Mouse (Mus musculus): ENCODE results near the gene Olfr96. TPM values are rescaled to one million over a fixed set of nuclear protein-coding genes. Genes with fewer than 3 reads are reported as not detected.

Olfr96 gene
- polyA plus RNA-seq, 1 experiment: not detected

DNA sequence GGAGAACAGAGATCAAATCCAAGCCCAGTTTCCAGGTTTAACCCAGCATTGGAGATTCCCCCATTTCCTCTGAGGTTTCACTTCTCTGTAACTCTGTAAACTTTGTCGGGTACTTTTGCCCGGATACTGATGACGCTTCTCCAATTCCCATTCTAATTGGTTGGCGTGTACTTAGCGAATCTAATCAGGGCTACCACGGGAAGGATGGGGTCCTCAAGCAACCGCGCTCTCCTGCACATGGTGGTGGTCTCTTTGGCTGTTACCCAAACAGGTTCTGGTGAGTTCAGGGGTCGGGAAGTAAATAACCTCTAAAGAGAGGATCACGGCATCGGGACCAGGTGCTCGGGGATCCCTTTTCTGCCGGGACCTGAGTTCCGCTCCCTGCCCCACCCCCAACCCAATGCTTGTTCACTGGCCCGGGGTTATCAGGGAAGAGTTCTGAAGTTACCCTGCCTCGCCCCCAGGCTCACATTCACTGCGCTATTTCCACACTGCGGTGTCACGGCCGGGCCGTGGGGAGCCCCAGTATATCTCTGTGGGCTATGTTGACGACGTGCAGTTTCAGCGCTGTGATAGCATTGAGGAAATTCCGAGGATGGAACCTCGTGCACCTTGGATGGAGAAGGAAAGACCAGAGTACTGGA, 50.2 kb downstream of the Olfr96 start, which contains the start of gene H2-M3:
H2-M3 (plus strand) TSS at position 163 of the 644 bp plus-strand sequence.
- H3K4me3 ChIP-seq: peak within 1 kb of the TSS; percentile 37
- peak within 1 kb of the TSS; percentile 79 for H3K4me2 ChIP-seq (ENCODE audit: low read depth)
- no peaks in the 10 kb centered on the region for H3K36me3 ChIP-seq (ENCODE audit: control insufficient read depth, insufficient read depth)
- TF ChIP-seq REST (IDR thresholded peaks at IDR 0.05; ENCODE audit: insufficient read depth, insufficient read length): no peak
- no peaks in the 10 kb centered on the region for H3K27me3 ChIP-seq (ENCODE audit: control insufficient read depth, insufficient read depth, insufficient read length)
- H3K79me2 ChIP-seq (ENCODE audit: control insufficient read depth, insufficient read depth): no peaks in the 10 kb centered on the region
- no peak within 1 kb of the TSS for H3ac ChIP-seq (ENCODE audit: control insufficient read depth, insufficient read length)

DNA sequence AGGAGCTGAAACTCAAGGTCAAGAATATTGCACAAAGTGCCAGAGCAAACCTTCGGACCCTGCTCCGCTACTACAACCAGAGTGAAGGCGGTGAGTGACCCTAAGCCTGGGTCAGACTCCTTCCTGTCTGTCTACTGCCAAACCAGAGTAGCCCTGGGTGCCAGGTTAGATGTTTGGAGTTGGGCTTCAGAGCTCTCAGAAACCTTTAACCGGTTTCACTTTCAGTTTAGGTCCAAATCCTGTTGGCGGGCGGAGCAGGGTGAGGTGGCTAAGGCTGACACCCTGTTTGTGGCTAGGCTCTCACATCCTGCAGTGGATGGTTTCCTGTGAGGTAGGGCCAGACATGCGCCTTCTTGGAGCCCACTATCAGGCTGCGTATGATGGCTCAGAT, 50.8 kb downstream of the Olfr96 start:
- peak overlapping the region; percentile 79 for H3K4me2 ChIP-seq (ENCODE audit: low read depth)
- H3K27me3 ChIP-seq (ENCODE audit: control insufficient read depth, insufficient read depth, insufficient read length): no peaks in the 10 kb centered on the region
- TF ChIP-seq POLR2A (IDR thresholded peaks at IDR 0.05; ENCODE audit: insufficient read length, low read depth) (no peak), REST (IDR thresholded peaks at IDR 0.05; ENCODE audit: insufficient read depth, insufficient read length) (no peak)
- no peaks in the 10 kb centered on the region for H3K79me2 ChIP-seq (ENCODE audit: control insufficient read depth, insufficient read depth)
- H3K4me3 ChIP-seq: peak overlapping the region; percentile 37
- no peaks in the 10 kb centered on the region for H3K36me3 ChIP-seq (ENCODE audit: control insufficient read depth, insufficient read depth)
- no peak overlapping the region for H3ac ChIP-seq (ENCODE audit: control insufficient read depth, insufficient read length)

DNA sequence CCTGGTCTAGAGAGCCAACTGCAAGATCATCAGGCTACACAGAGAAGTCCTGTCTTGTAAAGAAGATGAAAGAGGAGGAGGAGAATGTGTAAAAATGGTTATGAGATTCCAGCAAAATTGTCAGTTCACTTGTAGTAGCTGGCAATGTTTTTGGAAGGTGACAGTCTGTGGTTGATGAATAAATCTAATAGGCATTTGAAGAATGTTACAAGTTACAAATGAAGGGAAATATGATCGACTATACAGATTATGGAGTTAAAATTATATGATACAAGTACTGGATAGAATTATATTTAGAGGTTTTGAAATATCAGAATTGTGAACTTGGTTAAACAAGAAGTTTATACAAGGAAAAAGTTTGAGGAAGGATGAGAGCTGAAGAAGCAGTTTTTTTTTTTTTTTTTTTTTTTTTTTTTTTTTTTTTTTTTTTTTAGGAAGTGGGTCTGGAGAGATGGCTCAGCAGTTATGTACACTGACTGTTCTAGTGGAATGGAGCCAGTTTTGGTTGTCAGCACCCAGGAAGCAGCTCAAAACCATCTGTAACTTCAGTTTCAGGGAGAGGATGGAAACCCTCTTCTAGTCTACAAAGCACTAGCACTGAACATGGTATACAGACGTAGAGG, 55.8 kb downstream of the Olfr96 start:
- H3K36me3 ChIP-seq (ENCODE audit: control insufficient read depth, insufficient read depth): no peaks in the 10 kb centered on the region
- no peak overlapping the region for H3K4me2 ChIP-seq (ENCODE audit: low read depth)
- no peaks in the 10 kb centered on the region for H3K79me2 ChIP-seq (ENCODE audit: control insufficient read depth, insufficient read depth)
- H3ac ChIP-seq (ENCODE audit: control insufficient read depth, insufficient read length): no peak overlapping the region
- H3K4me3 ChIP-seq: no peak overlapping the region
- H3K27me3 ChIP-seq (ENCODE audit: control insufficient read depth, insufficient read depth, insufficient read length): no peaks in the 10 kb centered on the region
- TF ChIP-seq SRF (IDR thresholded peaks at IDR 0.05; ENCODE audit: control insufficient read depth, insufficient read length, low read depth) (no peak), USF1 (IDR thresholded peaks at IDR 0.05; ENCODE audit: low read depth) (no peak), POLR2A (IDR thresholded peaks at IDR 0.05; ENCODE audit: insufficient read length, low read depth) (no peak), MYOG (IDR thresholded peaks at IDR 0.05; ENCODE audit: control insufficient read depth in 1 of 3, insufficient read depth in 1 of 3, insufficient read length in 2 of 3, low read depth in 2 of 3) (no peak), POLR2AphosphoS2 (IDR thresholded peaks at IDR 0.05; ENCODE audit: insufficient read length, low read depth) (no peak), REST (IDR thresholded peaks at IDR 0.05; ENCODE audit: insufficient read depth, insufficient read length) (no peak), TCF12 (IDR thresholded peaks at IDR 0.05; ENCODE audit: insufficient read depth, poor library complexity, severe bottlenecking) (no peak), E2F4 (IDR thresholded peaks at IDR 0.05; ENCODE audit: insufficient read depth) (no peak), MYOD1 (IDR thresholded peaks at IDR 0.05; ENCODE audit: control insufficient read depth in 1 of 3, insufficient read length in 2 of 3, low read depth in 2 of 3) (no peak)

Other genes starting within 250 kb of the Olfr96 start
- gene 2410137M14Rik, start 238.9 kb upstream of the Olfr96 start, polyA plus RNA-seq (2012; fragmentation: generic; extraction: Trizol): not detected
- gene H2-M5, start 230.6 kb upstream of the Olfr96 start, polyA plus RNA-seq (2012; fragmentation: generic; extraction: Trizol): 0.07 TPM
- gene Zfp57, start 219.0 kb upstream of the Olfr96 start, polyA plus RNA-seq (2012; fragmentation: generic; extraction: Trizol): 14.2 TPM
- gene Mog, start 196.7 kb upstream of the Olfr96 start, polyA plus RNA-seq (2012; fragmentation: generic; extraction: Trizol): 0.04 TPM
- 15.9 TPM for gene Gabbr1, start 174.2 kb upstream of the Olfr96 start, polyA plus RNA-seq (2012; fragmentation: generic; extraction: Trizol)
- not detected for gene Olfr90, start 131.6 kb upstream of the Olfr96 start, polyA plus RNA-seq (2012; fragmentation: generic; extraction: Trizol)
- not detected for gene Olfr91, start 121.9 kb upstream of the Olfr96 start, polyA plus RNA-seq (2012; fragmentation: generic; extraction: Trizol)
- gene Olfr92, start 100.1 kb upstream of the Olfr96 start, polyA plus RNA-seq (2012; fragmentation: generic; extraction: Trizol): not detected
- gene Olfr93, start 58.7 kb upstream of the Olfr96 start, polyA plus RNA-seq (2012; fragmentation: generic; extraction: Trizol): not detected
- not detected for gene Ubd, start 26.3 kb upstream of the Olfr96 start, polyA plus RNA-seq (2012; fragmentation: generic; extraction: Trizol)
- not detected for gene Olfr94, start 19.2 kb upstream of the Olfr96 start, polyA plus RNA-seq (2012; fragmentation: generic; extraction: Trizol)
- not detected for gene Olfr95, start 7.0 kb upstream of the Olfr96 start, polyA plus RNA-seq (2012; fragmentation: generic; extraction: Trizol)
- not detected for gene Olfr97, start 17.2 kb downstream of the Olfr96 start, polyA plus RNA-seq (2012; fragmentation: generic; extraction: Trizol)
- not detected for gene Olfr98, start 43.6 kb downstream of the Olfr96 start, polyA plus RNA-seq (2012; fragmentation: generic; extraction: Trizol)
- gene H2-M3, start 50.1 kb downstream of the Olfr96 start, polyA plus RNA-seq (2012; fragmentation: generic; extraction: Trizol): 4.3 TPM
- 0.02 TPM for gene Olfr99, start 63.3 kb downstream of the Olfr96 start, polyA plus RNA-seq (2012; fragmentation: generic; extraction: Trizol)
- gene Olfr101, start 84.2 kb downstream of the Olfr96 start, polyA plus RNA-seq (2012; fragmentation: generic; extraction: Trizol): not detected
- not detected for gene Olfr102, start 96.9 kb downstream of the Olfr96 start, polyA plus RNA-seq (2012; fragmentation: generic; extraction: Trizol)
- gene Olfr103, start 119.6 kb downstream of the Olfr96 start, polyA plus RNA-seq (2012; fragmentation: generic; extraction: Trizol): not detected
- gene Olfr104-ps, start 139.4 kb downstream of the Olfr96 start, polyA plus RNA-seq (2012; fragmentation: generic; extraction: Trizol): not detected
- gene Olfr105-ps, start 158.9 kb downstream of the Olfr96 start, polyA plus RNA-seq (2012; fragmentation: generic; extraction: Trizol): not detected
- not detected for gene Olfr106-ps, start 170.2 kb downstream of the Olfr96 start, polyA plus RNA-seq (2012; fragmentation: generic; extraction: Trizol)
- gene Olfr107, start 179.1 kb downstream of the Olfr96 start, polyA plus RNA-seq (2012; fragmentation: generic; extraction: Trizol): not detected
- not detected for gene Olfr108, start 225.3 kb downstream of the Olfr96 start, polyA plus RNA-seq (2012; fragmentation: generic; extraction: Trizol)
- gene Olfr109, start 238.8 kb downstream of the Olfr96 start, polyA plus RNA-seq (2012; fragmentation: generic; extraction: Trizol): not detected